Mouse (Mus musculus): ENCODE results near the gene Lnx2. TPM values are rescaled to one million over a fixed set of nuclear protein-coding genes. Genes with fewer than 3 reads are reported as not detected.

Gene Lnx2
- polyA plus RNA-seq, 1 experiment from 2014 or later, result 8.8 TPM

DNA sequence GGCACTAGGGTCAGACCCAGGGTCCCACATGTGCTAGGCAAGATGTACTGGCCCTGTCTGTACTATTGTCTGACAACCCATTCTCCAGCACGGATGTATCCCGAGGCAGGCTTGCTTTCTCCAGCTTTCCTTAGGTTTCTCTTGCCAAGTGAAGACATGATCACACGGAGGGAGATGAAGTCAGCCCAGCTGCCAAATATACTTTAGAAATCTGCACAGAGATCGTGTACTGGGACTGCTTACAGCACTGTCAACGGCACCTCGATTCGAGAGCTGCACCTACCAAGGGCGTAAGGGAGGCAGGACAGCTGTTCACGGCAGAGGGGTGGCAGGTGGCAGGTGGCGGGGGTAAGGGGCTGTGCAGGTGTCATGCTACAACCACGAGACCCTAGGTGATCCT is 55.8 kb downstream of the Lnx2 start:
- no peak for DNase-seq (ENCODE audit: low spot score)

DNA sequence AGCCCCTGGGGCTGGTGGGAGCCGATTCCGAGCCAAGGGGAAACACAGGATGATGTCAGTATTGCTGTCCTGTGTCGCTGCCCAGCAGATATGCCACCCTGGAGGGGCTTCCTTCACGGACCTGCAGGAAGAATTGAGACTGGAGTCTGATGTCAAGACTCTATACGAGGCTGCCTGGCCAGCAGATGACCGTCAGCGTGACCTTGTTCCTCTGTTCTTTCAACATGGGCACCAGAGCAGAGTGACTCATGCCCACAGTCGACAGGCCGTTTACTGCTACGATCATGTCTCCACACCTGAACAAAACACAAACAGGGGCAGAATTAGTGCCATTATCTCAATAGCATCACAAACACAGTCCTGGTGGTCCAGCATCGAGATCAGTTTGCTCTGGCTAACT is 57.6 kb downstream of the Lnx2 start:
- no peak for DNase-seq (ENCODE audit: low spot score)

DNA sequence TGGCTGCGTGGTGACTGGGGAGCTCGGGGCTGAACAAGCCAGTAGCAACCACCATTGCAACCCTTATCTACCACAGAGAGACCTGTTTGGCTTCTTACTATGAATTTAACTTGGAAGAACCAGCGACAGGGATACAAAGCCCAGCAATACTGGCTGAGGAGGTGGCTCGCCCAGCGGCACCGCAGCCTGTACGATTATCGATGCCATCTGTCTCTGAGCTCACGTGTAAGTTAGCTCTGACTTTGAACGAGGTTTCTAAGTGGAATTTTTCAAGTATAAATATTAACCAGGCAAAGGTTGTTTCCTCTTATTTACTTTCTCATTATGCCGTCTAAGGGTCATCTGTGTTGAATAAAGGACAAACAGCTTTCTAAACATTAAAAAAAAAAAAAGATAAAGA is 58.9 kb downstream of the Lnx2 start:
- DNase-seq (ENCODE audit: low spot score), result no peak

DNA sequence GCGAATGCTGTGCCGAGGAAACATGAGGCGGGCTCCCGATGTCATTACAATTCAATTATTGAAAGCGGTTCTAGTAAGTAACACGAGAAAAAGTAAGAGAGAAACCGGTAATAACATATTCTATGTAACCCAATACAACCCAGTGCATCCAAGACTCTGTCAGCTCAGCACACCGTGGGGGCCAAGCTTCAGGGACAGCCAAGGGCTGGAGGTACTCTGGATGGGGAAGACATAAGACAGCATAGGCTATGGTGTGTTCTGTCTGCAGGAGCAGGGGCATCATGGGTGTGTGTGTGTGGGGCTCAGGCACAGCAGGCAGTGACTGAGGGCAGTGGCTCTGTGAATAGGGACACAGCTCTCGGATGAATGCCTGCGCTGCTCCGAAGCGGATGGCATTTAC is 59.8 kb downstream of the Lnx2 start:
- DNase-seq (ENCODE audit: low spot score), result no peak

DNA sequence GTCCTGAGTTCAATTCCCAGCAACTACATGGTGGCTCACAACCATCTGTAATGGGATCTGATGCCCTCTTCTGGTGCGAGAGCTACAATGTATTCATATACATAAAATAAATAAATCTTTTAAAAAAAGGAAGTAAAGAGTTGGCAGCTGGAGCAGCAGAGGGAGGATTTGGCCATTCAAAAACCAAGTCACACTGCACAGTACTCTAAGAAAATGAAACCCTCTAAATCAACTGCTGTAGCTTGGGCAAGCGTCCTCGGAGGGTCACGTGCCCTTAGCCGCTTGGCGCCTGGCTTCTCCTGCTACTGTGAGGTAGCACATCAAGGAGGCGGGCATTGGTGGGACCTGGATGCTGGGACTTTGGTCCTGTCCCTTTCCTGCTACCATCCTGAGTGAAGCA is 61.2 kb downstream of the Lnx2 start:
- DNase-seq (ENCODE audit: low spot score), result no peak

DNA sequence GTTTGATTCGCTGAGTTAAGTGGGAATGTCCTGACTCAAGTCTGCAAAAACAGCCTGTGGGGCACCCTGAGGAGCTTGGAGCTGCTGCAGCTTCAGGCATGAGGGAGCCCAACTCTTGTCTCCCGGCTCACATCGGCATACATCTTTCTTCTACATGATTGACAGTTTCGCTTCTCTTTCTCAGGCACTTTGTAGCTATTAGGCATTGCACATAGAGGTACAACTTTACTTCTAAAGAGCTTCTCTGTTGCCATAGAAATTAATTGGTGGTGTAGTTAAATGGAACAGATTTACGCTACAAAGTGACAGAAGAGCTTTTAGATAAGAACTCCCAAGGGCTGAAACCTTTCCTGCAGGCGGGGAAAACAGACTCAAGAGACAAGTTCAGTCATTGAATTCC is 62.5 kb downstream of the Lnx2 start:
- no peak for DNase-seq (ENCODE audit: low spot score)

DNA sequence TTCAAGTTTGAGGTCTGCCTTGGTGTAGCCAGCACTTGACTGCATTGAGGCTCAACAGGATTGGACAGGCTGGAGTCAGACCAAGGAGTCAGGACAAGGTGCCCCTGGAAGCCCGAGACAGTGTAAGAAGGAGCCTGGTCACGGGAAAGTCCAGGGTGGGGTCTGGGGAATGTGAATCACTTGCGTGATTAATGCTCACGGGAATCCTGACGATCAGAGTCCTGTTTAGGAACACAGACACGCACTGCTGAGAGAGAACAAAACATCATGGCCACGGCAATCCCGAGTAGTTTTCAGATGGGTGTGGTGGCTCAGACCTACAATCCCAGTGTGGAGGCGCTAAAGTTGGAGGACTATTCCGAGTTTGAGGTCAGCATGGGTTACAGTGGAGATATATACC is 65.1 kb downstream of the Lnx2 start:
- no peak for DNase-seq (ENCODE audit: low spot score)

DNA sequence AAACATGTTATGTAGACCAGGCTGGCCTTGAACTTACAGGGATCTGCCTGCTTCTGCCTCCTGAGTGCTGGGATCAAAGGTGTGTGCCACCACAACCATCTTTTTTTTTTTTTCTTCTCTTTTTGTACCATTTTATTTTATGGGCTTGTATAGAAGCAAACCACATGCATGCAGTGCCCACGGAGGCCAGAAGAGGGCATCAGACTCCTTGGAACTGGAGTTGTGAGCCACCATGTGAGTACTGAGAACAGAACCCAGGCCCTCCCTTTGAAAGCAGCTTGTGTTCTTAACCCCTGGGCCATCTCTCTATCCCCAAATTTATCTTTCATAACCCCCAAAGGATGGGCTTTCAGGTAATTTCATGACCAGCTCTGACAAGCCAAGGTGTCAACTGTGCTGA is 73.1 kb downstream of the Lnx2 start:
- no peak for DNase-seq (ENCODE audit: low spot score)

DNA sequence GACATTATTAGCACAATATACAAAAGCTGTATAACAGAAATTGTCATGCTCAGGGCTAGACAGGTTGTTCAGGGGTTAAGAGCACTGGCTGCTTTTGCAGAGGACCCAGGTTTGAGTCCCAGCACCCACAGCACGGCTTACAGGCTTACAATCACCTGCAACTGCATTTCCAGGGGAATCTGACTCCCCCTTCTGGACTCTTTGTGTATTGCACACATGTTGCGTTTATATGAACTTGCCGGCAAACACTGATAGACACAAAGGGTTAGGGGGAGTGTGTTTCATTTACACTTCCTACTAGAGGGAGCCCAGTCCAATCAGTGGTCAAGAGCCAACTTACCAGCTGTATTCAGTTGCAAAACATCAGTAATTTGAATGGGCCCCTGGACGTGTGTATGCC is 75.1 kb downstream of the Lnx2 start:
- DNase-seq (ENCODE audit: low spot score), result no peak

DNA sequence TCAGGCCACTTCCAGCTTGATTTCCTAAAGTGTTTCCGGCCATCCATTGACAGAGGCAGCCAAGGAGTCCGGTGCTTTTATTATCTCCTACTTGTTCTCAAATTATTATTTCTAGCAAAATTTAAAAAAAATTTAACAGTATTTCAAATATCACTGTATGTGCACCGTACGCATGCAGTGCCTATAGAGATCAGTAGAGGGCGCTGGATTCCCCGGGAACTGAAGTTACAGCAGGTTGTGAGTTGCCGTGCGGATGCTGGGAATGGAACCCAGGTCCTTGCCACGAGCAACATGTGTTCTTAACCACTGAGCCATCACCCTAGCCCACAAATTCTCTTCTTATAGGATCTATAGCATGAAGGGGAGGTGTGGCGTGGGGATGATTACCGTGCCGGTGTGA is 77.6 kb downstream of the Lnx2 start:
- DNase-seq (ENCODE audit: low spot score), result no peak

DNA sequence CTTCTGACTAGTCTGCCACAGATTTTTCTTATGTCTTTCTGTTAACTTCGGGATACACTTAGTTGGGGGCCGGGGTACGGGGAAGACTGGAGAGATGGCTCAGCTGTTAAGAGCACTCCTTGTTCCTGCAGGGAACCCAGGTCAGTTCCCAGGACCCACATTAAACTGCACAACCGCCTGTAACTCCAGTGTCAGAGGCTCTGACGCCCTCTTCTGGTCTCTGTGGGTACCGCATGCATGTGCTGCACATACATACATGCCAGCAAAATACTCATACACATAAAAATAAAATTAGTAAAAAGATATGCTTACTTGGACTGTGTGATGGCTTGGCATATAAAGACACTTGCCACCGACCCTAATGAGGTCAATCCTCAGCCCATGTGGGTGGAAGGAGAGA is 79.6 kb downstream of the Lnx2 start:
- DNase-seq (ENCODE audit: low spot score), result no peak

DNA sequence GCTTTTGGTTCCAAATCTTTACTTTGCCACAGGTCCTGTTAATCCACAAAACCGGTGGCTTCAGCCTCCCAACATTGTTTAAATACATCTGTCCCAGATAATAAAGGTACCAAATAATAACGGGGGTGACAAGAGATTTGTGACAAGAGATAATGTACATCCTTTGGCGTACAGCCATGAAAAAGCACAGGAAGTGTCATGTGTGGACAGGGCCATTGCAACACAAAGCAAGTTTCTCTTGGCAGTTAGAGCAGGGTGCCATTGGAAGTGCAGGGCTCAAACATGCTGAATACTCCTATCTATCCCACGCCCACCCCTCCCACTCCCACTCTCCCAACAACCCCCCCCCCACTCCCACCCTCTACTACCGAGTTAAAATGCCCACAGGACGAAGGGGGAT is 81.4 kb downstream of the Lnx2 start:
- DNase-seq (ENCODE audit: low spot score), result no peak

DNA sequence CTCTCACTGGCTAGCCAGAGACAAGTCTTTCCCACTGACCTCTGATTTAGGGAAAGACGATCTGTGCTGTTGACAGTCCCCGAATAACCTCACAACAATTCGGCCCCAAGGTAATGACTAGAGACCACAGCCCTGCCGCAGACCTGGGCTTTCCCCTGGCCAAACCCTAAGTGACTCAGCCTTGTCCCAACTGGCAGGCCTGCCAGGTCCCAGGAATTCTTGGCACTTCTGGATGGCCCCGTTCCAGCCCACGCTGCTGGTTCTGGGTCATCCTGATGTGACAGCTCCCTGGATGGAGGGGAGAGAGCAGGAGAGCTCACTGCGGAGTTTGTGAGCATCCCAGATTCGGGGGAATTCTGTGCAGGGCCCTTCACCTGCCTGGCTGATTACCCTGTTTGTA is 82.9 kb downstream of the Lnx2 start:
- DNase-seq (ENCODE audit: low spot score), result no peak

DNA sequence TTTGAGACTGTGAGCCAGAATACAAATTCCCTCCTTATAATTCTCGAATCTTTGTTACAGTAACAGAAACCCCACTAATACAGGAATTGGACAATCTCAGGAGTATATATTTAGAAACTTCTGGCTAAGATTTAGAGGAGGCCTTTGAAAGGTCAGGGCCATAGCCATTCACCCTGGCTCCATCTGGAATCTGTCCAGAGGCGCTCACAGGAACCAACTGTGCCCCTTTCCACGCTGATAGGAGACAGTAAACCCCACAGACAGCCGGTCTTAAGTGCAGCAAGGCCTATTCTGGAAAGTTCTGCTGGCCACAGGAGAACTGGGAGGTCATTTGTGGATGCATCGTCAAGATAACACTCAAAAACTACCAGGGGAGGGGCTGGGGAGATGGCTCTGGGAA is 87.3 kb downstream of the Lnx2 start:
- no peak for DNase-seq (ENCODE audit: low spot score)

DNA sequence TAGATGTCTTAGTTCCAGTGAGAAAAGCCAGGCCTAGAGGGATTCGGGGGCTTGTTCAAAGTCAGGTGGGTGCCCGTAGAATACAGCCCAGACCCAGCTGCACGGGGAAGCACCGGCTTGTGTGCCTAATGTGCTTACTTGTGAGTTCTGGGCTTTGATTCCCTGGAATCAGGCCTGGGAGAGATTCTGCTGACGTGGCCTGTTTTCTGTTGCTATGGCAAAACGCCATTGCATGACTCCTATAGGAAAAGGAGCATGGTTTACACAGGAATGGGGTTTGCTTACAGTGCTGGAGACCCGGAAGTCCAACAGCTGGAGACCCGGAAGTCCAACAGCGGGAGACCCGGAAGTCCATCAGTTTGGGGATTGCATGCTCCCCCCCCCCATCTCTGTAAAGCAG is 88.8 kb downstream of the Lnx2 start:
- DNase-seq (ENCODE audit: low spot score), result no peak

DNA sequence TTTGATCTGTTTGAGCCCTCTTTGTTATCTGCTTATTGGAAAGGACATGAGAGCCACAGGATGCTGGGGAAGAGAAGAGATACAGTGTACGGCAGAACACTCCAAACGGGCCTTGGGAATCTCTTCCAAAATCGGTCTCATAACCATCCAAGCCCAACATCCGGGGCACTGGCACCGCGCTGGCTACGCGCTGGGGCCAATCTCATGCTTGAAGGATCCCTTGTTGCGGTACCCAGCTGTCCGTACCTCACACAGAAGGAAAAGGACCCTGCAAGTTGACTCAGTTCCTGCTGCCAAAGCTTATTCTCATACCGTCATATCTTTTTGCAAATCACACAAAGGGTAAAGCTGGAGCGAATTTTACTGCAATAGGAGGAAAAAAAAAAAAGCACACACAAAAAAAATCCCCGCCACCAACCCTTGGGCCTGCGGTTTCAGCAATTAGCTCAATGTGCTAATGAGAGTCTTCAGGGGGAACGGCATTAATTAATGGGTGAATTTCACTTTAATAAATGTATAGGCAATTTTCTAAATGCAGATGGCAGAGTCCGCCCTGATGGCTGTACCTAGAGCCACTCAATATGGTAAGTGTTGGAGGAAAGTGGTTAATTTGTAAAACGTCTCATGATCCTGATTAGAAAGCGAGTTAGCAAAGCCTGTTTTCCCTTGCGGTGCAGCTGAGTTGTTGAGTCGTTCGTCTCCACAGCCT is 90.5 kb downstream of the Lnx2 start:
- DNase-seq (ENCODE audit: low spot score), result no peak

DNA sequence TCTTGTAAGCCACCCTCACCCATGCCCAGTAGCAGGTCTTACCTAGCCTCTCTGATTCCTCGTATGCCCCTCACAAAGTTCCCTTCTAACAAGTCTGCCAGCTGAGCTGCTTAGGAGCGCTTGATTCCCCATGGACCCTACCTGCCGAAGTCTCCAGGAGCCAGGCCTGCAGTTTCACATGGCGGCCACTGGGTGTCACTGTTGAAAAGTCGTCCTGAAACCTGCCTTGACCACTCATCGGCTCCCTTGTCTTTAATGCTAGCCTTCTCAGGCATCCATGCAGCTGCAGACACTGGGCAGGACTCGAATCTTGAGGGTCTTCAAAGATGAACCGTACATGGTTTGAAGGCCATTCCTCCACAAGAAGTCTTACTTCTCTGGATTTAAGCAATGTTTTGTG is 93.2 kb downstream of the Lnx2 start:
- peak; percentile 42 for DNase-seq (ENCODE audit: low spot score)

DNA sequence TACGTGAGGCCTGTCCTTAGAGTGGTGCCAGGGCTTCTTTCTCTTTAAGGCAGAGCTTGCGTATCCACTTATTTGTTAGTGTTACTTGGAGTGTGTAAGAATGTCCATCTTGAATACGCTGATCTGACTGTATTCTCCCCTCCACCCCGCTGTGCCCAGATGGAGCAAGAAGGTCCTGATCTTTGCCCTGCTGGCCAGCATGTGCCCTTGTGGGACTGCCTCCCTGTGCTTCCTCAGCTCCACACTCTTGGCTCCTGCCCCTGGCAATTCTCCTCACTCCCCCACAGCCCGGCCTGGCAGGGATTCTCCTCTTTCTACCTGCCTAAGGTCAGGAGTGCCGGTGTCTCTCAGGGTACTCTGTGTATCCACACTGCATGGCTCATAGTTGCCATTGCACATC is 95.0 kb downstream of the Lnx2 start:
- DNase-seq (ENCODE audit: low spot score), result no peak

DNA sequence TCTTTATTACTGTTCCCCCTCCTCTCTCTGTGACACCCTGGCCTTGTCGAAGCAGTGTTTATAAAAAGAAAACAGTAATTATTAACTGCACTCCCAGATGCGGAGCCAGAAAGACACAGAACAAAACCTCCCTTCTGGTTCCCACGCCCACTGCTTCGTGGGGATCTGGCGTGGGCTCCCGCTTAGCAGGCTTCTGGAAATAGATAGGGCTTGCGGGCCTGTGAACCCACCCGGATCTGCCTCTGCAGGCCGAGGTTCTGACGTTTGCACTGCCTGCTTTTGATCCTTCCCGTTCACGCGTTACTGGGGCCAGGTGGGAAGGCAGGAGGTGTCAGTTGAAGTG is 101.6 kb downstream of the Lnx2 start:
- DNase-seq (ENCODE audit: low spot score), result peak; percentile 32

DNA sequence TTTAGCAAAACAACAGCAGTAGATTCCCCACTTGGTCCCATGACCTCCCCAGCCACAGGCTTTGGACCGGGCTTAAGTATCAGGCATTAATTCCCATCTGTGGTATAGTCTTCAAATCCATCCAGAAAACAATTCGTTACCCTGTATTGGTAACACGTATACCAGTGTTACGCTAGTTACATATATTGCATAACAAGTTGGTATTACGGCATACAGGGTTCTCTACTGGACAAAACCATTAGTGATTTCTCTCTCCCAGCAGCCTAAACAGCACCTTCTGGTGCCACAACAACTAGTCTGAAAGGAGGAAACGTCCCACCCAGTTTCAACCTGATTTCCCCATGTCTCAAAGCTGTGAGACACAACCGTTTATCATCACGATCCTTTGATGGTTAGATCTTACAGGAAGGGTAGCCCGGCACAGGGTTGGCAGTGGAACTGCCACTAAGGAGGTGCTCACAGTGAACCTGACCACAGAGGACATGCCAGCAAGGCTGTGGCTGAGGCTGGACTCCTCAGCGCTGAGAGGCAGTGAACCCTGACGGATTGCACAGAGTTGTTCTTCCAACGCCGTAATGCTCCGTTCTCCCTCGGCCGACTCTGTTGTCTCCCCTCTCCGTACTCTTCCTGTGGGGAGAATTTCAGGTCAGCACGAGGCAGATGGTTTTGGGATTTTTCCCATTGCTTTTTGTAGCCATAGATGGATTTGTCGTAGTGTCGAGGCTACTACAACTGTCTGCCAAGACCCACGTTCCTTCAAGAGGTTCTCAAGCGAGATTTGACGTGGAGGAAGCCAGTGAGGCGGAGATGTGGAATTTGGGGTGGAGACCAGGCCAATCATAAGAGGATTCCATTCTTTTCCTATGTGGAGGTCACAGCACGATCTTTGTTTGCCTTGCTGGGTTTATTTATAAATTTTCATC is 102.3 kb downstream of the Lnx2 start:
- peak; percentile 66 for DNase-seq (ENCODE audit: low spot score)

DNA sequence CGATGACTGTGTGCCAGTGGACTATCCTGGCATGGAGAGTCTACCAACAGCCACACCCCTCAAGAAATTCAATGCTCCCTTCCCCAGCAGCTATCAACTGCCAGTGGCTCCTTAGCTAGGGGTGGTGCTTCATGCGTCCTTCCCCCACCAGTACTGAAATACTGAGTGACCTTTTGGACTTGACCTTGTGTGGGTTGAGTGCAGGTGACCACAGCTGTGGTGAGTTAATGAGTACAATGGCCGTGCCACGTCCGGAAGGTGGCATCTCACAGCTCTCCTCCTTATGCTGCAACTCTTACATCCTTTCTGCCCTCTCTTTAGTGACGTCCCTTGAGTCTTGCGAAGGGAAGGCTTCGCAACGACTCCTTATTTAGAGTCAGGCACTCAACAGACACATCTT is 103.0 kb downstream of the Lnx2 start:
- DNase-seq (ENCODE audit: low spot score), result no peak

DNA sequence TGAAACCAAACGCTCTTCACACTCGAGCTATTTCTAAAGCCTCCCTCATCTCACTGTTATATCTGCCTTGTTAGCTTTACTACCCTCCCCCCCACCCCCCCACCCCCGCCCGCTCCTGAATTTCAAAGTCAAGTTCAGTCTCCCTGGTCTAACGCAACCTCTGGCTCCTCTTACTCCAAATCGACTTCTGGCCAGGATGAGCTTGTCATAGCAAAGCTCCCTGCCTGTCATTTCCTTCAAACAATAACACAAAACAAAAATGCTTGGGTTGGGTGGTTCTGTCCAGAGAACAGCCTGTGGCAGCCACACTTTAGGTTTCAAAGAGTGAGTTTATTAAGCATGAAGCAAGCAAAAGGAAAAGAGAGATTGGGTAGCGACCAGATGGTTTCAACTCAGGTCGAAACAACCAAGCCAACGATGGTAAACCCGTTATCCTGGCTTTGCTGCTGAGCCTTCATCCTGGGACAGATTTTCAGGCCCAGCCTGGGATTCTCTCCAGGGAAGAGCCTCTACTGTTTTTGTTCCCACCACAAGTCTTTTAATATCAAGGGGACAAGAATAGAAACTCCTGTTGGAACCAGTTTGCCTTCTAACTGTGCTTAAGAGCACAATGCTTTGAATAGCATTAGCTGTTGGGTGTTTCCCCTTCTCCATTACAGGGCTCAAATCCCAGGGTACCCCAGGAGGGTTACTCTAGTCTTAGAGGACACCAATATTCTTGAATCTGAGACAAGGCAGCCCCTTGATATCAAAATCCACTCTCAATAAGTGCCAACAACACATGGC is 104.4 kb downstream of the Lnx2 start:
- no peak for DNase-seq (ENCODE audit: low spot score)

Measured in thymus, postnatal 0 days (tissue).